Mouse (Mus musculus) central nervous system, embryonic 14 days (tissue): ENCODE data around the gene Usp30. TPM values are rescaled to one million over a fixed set of nuclear protein-coding genes. Genes with fewer than 3 reads are reported as not detected.

Experiments
- polyA plus RNA-seq: library from polyadenylated mRNA; depleted of rRNA; stranded (reverse); fragments of >200 nt; gene quantifications from 2 replicates; pipeline ENCODE4 v1.2.3, GENCODE M21; 2012; rRNA removed

Gene Usp30
- 33.6 and 35.0 TPM in 2 replicates for polyA plus RNA-seq

GRCm38 (mm10) chr5:114065161-114065560, at the start of gene Usp30:
TSS of gene Usp30 (plus strand) at chr5:114065461.

GRCm38 (mm10) chr5:114091057-114091807, 26.0 kb downstream of the Usp30 start, which contains the start of gene Svop:
TSS of gene Svop (minus strand) at chr5:114091570.

GRCm38 (mm10) chr5:114127374-114128349, 62.4 kb downstream of the Usp30 start, which contains the start of gene Alkbh2:
TSS of gene Alkbh2 (minus strand) at chr5:114128218.

GRCm38 (mm10) chr5:114130211-114130605, 64.9 kb downstream of the Usp30 start, which contains the start of gene Ung:
TSS of gene Ung (plus strand) at chr5:114130386.

GRCm38 (mm10) chr5:114146028-114146888, 81.0 kb downstream of the Usp30 start, which contains the start of gene Acacb:
TSS of gene Acacb (plus strand) at chr5:114146535.

Other genes starting within 250 kb of the Usp30 start
- 1.5 TPM in 2 replicates for gene Selplg, start 232.8 kb upstream of the Usp30 start, polyA plus RNA-seq
- 150 and 179 TPM in 2 replicates for gene Coro1c, start 156.7 kb upstream of the Usp30 start, polyA plus RNA-seq
- gene Ssh1, start 71.6 kb upstream of the Usp30 start, polyA plus RNA-seq: 13.7 and 14.6 TPM in 2 replicates
- gene Dao, start 61.8 kb upstream of the Usp30 start, polyA plus RNA-seq: not detected in 2 replicates
- 48.3 and 52.9 TPM in 2 replicates for gene Svop, start 26.1 kb downstream of the Usp30 start, polyA plus RNA-seq
- 12.1 and 12.9 TPM in 2 replicates for gene Alkbh2, start 62.8 kb downstream of the Usp30 start, polyA plus RNA-seq
- 14.3 and 14.8 TPM in 2 replicates for gene Ung, start 64.9 kb downstream of the Usp30 start, polyA plus RNA-seq
- 3.2 and 4.4 TPM in 2 replicates for gene Acacb, start 81.1 kb downstream of the Usp30 start, polyA plus RNA-seq
- gene Foxn4, start 208.3 kb downstream of the Usp30 start, polyA plus RNA-seq: 0.91 and 1.2 TPM in 2 replicates
- 0.50 and 0.93 TPM in 2 replicates for gene Myo1h, start 223.7 kb downstream of the Usp30 start, polyA plus RNA-seq